Mouse (Mus musculus) liver, postnatal 0 days (tissue): ENCODE data around the gene Wasf2.

ENCODE experiments used
- CTCF ChIP-seq: sonication (generic); IDR thresholded peaks from 2 replicates; pipeline ENCODE4 v1.5.1; 2016; ENCODE audit warnings: antibody characterized with exemption, low read depth
- EP300 ChIP-seq: IDR thresholded peaks from 2 replicates; pipeline ENCODE4 v1.6.1; 2016; ENCODE audit warnings: antibody characterized with exemption, low read depth, mild to moderate bottlenecking

DNA sequence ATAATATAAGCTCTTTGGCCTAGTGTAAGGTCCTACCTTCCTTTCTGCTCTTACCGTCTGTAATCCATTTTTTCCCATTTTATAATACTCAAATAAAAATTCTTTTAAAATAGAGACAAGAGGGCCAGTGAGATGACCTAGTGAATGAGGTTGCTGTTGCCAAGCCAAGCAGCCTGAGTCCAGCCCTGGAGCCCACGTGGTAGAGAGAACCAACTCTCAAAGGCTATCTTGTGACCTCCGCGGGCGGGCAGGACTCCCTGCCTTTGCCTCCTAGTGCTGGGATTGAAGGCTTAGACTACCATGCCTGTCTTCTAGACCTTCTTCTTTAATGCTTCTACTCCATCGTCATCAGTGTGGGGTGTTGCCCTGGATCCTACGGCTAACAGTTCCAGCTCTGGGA, 49.0 kb downstream of the Wasf2 start:
- TF ChIP-seq CTCF (no peak), EP300 (no peak)
